Mouse (Mus musculus): ENCODE data around the gene Crb1. TPM values are rescaled to one million over a fixed set of nuclear protein-coding genes. Genes with fewer than 3 reads are reported as not detected.

Gene Crb1
- total and polyA plus RNA-seq, 3 experiments, result 0.10 to 0.25 (median 0.12) TPM

DNA sequence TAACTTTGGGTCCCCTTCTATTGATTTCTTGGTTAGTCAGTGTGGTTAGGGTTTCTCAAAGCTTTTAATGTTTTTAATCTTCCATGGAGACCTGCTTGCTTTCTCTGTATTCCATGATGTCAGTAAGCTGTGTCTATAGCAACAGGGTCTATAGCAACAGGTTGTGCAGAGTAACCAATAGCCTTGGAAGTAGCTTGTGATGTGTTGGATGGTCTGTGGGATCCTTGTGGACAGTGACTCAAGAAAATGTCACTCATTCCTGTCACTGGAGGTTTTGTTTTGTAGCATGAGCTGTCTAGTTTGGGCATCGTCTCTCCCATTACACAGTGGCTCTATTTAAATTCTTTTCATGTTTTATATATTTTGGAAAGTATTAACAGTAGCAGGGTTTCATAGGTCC is 197.2 kb downstream of the Crb1 start:
- Histone ChIP-seq H3K4me3 (replicated peaks in 1 of 3; ENCODE audit: low read depth in 2 of 3, low read length in 2 of 3, poor library complexity in 1 of 3) (no peak overlapping the region), H3K27me3 (replicated peaks) (no peaks in the 10 kb centered on the region), H3K4me2 (ENCODE audit: insufficient read depth, low read depth, poor library complexity, severe bottlenecking) (no peak overlapping the region), H3K36me3 (replicated peaks in 1 of 2; ENCODE audit: control insufficient read depth in 1 of 2, insufficient read depth in 1 of 2, low read length in 1 of 2) (peaks cover 0 to 9% of the 10 kb centered on the region in 2 experiments), H3K9ac (ENCODE audit: insufficient read depth, low read depth) (no peak overlapping the region), H3K9me3 (replicated peaks; ENCODE audit: low read length) (no peaks in the 10 kb centered on the region), H3K79me2 (replicated peaks; ENCODE audit: control insufficient read depth, extremely low read depth, insufficient read depth, poor library complexity, severe bottlenecking) (no peaks in the 10 kb centered on the region), H3K27ac (ENCODE audit: insufficient read depth, low read depth) (no peak overlapping the region), H3K4me1 (ENCODE audit: control insufficient read depth in 1 of 2, insufficient read depth in 2 of 2) (no peaks in the 10 kb centered on the region; a peak in 1 of 4 replicates)
- dilution Hi-C loops (cut with MboI; ENCODE audit: extremely low pct_ligation_motif_present, extremely low pct_unique_long_range_greater_than_20kb, low sequenced_read_pairs) (no loop called here), in situ Hi-C loops (cut with MboI; ENCODE audit: low pct_ligation_motif_present, low pct_unique_long_range_greater_than_20kb, low sequenced_read_pairs) (no loop called here)
- no peak for DNase-seq (ENCODE audit: extremely low read depth)
- TF ChIP-seq UBTF (IDR thresholded peaks at IDR 0.05; ENCODE audit: low read depth, low read length) (no peak), NRF1 (IDR thresholded peaks at IDR 0.05; ENCODE audit: low read depth, low read length) (no peak), RAD21 (IDR thresholded peaks at IDR 0.05; ENCODE audit: low read depth, low read length) (no peak), GABPA (IDR thresholded peaks at IDR 0.05; ENCODE audit: insufficient replicate concordance, low read depth, low read length) (no peak), CHD2 (IDR thresholded peaks at IDR 0.05; ENCODE audit: low read length) (no peak), IRF4 (IDR thresholded peaks at IDR 0.05; ENCODE audit: low read depth, low read length) (no peak), MYC (IDR thresholded peaks at IDR 0.05; ENCODE audit: low read depth, low read length) (no peak), MAFK (IDR thresholded peaks at IDR 0.05; ENCODE audit: insufficient replicate concordance, low read length) (no peak), ZMIZ1 (IDR thresholded peaks at IDR 0.05; ENCODE audit: low read depth, low read length) (no peak), EP300 (IDR thresholded peaks at IDR 0.05; ENCODE audit: low read length) (no peak), MXI1 (IDR thresholded peaks at IDR 0.05; ENCODE audit: low read depth, low read length) (no peak), TCF12 (IDR thresholded peaks at IDR 0.05; ENCODE audit: low read depth, low read length) (no peak), ETS1 (conservative IDR thresholded peaks at IDR 0.05; ENCODE audit: low read depth, low read length) (no peak), JUN (IDR thresholded peaks at IDR 0.05; ENCODE audit: insufficient read depth, low read depth, low read length) (no peak), TBP (conservative IDR thresholded peaks at IDR 0.05; ENCODE audit: low read depth, low read length) (no peak), KAT2A (IDR thresholded peaks at IDR 0.05; ENCODE audit: insufficient replicate concordance, low read length) (no peak), CTCF (conservative IDR thresholded peaks at IDR 0.05 in 1 of 2, IDR thresholded peaks at IDR 0.05 in 1 of 2; ENCODE audit: low read depth in 2 of 2, low read length in 2 of 2) (no peak), ZC3H11A (IDR thresholded peaks at IDR 0.05; ENCODE audit: low read depth, low read length) (no peak)

DNA sequence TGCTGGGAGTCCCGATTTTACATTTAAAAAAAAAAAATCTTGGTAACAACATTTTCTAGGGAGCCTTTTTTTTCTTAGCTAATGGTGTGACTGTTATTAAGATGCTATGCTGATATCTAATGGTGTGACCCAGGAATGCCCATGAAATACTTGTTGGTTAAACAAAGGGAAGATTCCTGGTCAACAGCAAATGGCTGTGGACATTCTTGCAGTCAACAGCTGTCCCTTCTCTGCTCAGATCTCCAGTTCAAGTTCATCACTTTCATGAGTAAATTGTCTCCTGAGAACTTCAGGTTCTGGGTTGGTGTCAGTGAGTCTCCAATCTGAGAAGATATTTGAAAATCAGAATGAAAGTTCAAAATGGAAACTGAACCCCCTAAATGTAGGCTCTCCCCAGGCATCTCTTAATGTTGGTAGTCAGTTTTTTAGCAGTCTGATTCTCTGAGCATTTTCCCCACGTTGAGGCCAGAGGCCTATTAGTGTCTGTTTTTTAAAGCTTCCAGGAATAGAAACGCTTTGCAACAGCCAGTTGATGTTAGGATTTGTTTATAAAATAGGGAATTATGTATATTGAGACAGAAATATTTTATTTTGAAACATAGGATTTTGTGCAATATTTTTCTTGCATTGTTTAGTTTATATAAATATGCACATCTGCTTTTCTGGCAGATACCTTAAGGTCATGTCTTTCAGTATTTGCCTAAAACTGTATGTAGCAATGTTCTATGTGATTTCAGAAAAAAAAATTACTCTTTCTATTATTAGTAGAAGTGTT is 202.7 kb downstream of the Crb1 start:
- DNase-seq (ENCODE audit: extremely low read depth), result no peak
- dilution Hi-C loops (cut with MboI; ENCODE audit: extremely low pct_ligation_motif_present, extremely low pct_unique_long_range_greater_than_20kb, low sequenced_read_pairs) (no loop called here), in situ Hi-C loops (cut with MboI; ENCODE audit: low pct_ligation_motif_present, low pct_unique_long_range_greater_than_20kb, low sequenced_read_pairs) (loop anchor here (25.0 kb wide), 1 partner anchor 337 kb away; the partner anchor contains the start of gene Lhx9)
- TF ChIP-seq MAFK (IDR thresholded peaks at IDR 0.05; ENCODE audit: insufficient replicate concordance, low read length) (no peak), TCF12 (IDR thresholded peaks at IDR 0.05; ENCODE audit: low read depth, low read length) (no peak), MEF2A (IDR thresholded peaks at IDR 0.05; ENCODE audit: borderline replicate concordance, low read depth, low read length) (no peak), MAX (IDR thresholded peaks at IDR 0.05; ENCODE audit: low read length) (no peak), POLR2A (IDR thresholded peaks at IDR 0.05; ENCODE audit: low read depth, low read length) (no peak), CHD1 (IDR thresholded peaks at IDR 0.05; ENCODE audit: low read depth, low read length) (no peak), CTCF (conservative IDR thresholded peaks at IDR 0.05 in 1 of 2, IDR thresholded peaks at IDR 0.05 in 1 of 2; ENCODE audit: low read depth in 2 of 2, low read length in 2 of 2) (no peak), PAX5 (IDR thresholded peaks at IDR 0.05; ENCODE audit: low read length) (no peak), IRF4 (IDR thresholded peaks at IDR 0.05; ENCODE audit: low read depth, low read length) (no peak), USF1 (IDR thresholded peaks at IDR 0.05; ENCODE audit: low read depth, low read length) (no peak), POLR2AphosphoS2 (IDR thresholded peaks at IDR 0.05; ENCODE audit: low read depth, low read length) (no peak), SMC3 (IDR thresholded peaks at IDR 0.05; ENCODE audit: low read depth, low read length) (no peak), ETS1 (conservative IDR thresholded peaks at IDR 0.05; ENCODE audit: low read depth, low read length) (no peak), GABPA (IDR thresholded peaks at IDR 0.05; ENCODE audit: insufficient replicate concordance, low read depth, low read length) (no peak), USF2 (conservative IDR thresholded peaks at IDR 0.05; ENCODE audit: low read depth, low read length) (no peak), JUN (IDR thresholded peaks at IDR 0.05; ENCODE audit: insufficient read depth, low read depth, low read length) (no peak)
- no peaks in the 10 kb centered on the region for H3K79me2 ChIP-seq (replicated peaks; ENCODE audit: control insufficient read depth, extremely low read depth, insufficient read depth, poor library complexity, severe bottlenecking)
- H3K9ac ChIP-seq (ENCODE audit: insufficient read depth, low read depth), result no peak overlapping the region
- H3K27ac ChIP-seq (ENCODE audit: insufficient read depth, low read depth), result no peak overlapping the region
- H3K36me3 ChIP-seq (replicated peaks in 1 of 2; ENCODE audit: control insufficient read depth in 1 of 2, insufficient read depth in 1 of 2, low read length in 1 of 2), result peaks cover 18 to 37% of the 10 kb centered on the region in 2 experiments
- H3K27me3 ChIP-seq (replicated peaks), result no peaks in the 10 kb centered on the region
- no peaks in the 10 kb centered on the region for H3K9me3 ChIP-seq (replicated peaks; ENCODE audit: low read length)
- H3K4me2 ChIP-seq (ENCODE audit: insufficient read depth, low read depth, poor library complexity, severe bottlenecking), result no peak overlapping the region
- no peaks in the 10 kb centered on the region for H3K4me1 ChIP-seq (ENCODE audit: control insufficient read depth in 1 of 2, insufficient read depth in 2 of 2)
- H3K4me3 ChIP-seq (replicated peaks in 1 of 3; ENCODE audit: low read depth in 2 of 3, low read length in 2 of 3, poor library complexity in 1 of 3), result no peak overlapping the region

Measured in CH12.LX (cell line).